Mouse (Mus musculus): ENCODE data around the gene Grtp1. TPM values are rescaled to one million over a fixed set of nuclear protein-coding genes. Genes with fewer than 3 reads are reported as not detected.

Grtp1 gene
- polyA plus RNA-seq (2017; shearing (Covaris generic)), result 2.0 TPM

GRCm38 (mm10) chr8:13200301-13201012, at the start of gene Grtp1:
Gene Grtp1, minus strand, starts transcription at chr8:13200620.

GRCm38 (mm10) chr8:13158718-13159376, 41.6 kb downstream of the Grtp1 start, which contains the start of gene Lamp1:
Gene Lamp1, plus strand, starts transcription at chr8:13159161.

Other genes with a start within 250 kb of the Grtp1 start
- not detected for gene F7, start 174.6 kb downstream of the Grtp1 start, polyA plus RNA-seq (2017; shearing (Covaris generic))
- 0.27 TPM for gene F10, start 163.3 kb downstream of the Grtp1 start, polyA plus RNA-seq (2017; shearing (Covaris generic))
- 2.3 TPM for gene Proz, start 139.7 kb downstream of the Grtp1 start, polyA plus RNA-seq (2017; shearing (Covaris generic))
- gene Pcid2, start 95.2 kb downstream of the Grtp1 start, polyA plus RNA-seq (2017; shearing (Covaris generic)), result 42.6 TPM
- gene Cul4a, start 95.0 kb downstream of the Grtp1 start, polyA plus RNA-seq (2017; shearing (Covaris generic)), result 22.8 TPM
- gene Lamp1, start 41.5 kb downstream of the Grtp1 start, polyA plus RNA-seq (2017; shearing (Covaris generic)), result 212 TPM
- not detected for gene Adprhl1, start 53.5 kb upstream of the Grtp1 start, polyA plus RNA-seq (2017; shearing (Covaris generic))
- 21.3 TPM for gene Dcun1d2, start 87.5 kb upstream of the Grtp1 start, polyA plus RNA-seq (2017; shearing (Covaris generic))
- gene Tmco3, start 87.6 kb upstream of the Grtp1 start, polyA plus RNA-seq (2017; shearing (Covaris generic)), result 17.3 TPM
- gene Tfdp1, start 138.1 kb upstream of the Grtp1 start, polyA plus RNA-seq (2017; shearing (Covaris generic)), result 59.0 TPM
- gene Atp4b, start 196.2 kb upstream of the Grtp1 start, polyA plus RNA-seq (2017; shearing (Covaris generic)), result 0.56 TPM
- not detected for gene Grk1, start 204.5 kb upstream of the Grtp1 start, polyA plus RNA-seq (2017; shearing (Covaris generic))
- gene Tmem255b, start 234.6 kb upstream of the Grtp1 start, polyA plus RNA-seq (2017; shearing (Covaris generic)), result not detected